Mouse (Mus musculus): Measurements from ENCODE around the gene Tomm6.
"Not testable (repeated sequence)": the region's sequence is repeated elsewhere in the genome, so short reads cannot be mapped to it uniquely, and the experiment has no call there.

Gene Tomm6

DNA sequence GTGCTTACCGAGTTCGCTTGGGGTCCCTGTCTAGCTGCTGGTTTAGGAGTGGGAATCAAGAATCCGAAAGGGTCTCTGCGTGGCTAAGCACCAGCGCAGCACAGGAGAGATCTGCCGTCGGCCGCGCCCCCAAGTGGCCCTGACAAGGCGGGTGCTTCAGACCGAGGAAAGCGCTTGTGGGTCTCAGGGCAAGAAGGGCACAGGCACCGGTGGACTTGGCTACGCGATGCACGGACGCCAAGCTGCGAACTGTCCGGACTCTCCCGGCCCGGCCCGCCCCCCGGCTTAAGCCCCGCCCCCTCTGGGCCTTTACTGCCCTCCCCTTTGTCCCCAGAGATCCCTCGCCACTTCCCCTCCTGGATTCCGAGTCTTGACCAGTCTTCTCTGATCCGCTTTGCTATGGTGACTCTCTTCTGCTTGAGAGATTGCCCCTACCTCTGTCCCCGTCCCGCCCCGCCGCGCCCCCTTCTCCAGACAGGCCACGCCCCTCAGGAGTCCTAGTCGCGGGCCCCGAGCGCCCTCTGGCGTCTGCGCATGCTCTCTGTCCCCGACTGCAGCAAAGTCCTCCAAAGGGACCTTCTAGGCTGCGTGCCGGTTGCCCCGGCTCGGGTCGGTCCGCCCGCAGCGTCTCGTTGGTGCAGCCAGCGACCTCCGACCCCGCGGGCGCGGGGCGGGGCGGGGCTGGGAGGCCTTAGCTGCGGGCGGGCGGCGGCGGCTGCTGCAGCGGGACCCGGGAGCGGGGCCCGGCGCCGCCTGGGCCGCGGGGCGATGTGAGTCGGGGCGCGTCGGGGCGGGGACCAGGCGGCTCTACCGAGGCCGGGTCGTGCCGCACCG, 6.5 kb upstream of the Tomm6 start, which contains the start of gene Prickle4:
TSS of gene Prickle4 (minus strand) at position 234 of the 834 bp plus-strand sequence.
- peak; percentile 99 for DNase-seq (ENCODE audit: low spot score)

DNA sequence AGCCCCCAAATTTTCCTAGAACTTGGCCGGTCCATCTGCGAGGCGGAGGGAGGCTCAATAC, 6.1 kb upstream of the Tomm6 start, which contains the start of gene Gm21981:
TSS of gene Gm21981 (minus strand) at position 14 of the 61 bp plus-strand sequence.
- no peak for DNase-seq (ENCODE audit: low spot score)

DNA sequence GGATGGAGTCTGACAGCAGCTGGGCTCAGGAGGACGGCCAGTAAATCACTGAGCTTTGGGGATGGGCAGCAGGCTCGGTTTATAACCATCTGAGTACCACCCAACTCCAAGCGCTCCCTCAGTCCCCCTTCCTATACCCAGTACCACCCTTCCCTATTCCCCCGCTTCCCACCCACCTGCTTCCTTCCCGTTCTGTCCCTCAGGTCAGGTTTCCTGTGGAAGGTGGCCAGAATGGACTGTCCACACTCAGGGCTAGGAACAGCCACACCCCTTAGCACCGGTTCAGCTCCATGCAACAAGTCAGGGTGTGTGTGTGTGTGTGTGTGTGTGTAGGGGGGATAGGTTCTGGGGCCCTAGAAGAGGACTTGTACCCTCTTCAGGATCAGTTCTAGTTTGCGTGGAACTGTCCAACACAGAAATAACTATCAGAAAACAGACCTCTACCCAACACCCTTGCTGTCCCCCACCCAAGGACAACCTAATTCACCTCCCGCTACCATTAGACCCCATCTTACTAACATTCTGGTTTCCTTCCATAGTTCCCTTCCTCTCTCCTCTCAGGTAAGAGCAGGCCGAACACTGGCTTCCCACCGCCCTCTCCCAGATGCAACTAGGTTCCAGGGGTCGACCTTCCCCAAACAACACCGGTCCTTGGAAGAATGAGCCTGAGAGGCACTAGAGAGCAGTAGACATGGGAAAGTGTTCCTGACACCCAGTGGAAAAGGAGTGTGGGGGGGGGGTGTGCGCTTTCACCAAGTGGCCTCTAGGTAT, 5.7 kb upstream of the Tomm6 start:
- DNase-seq (ENCODE audit: low spot score) = no peak

DNA sequence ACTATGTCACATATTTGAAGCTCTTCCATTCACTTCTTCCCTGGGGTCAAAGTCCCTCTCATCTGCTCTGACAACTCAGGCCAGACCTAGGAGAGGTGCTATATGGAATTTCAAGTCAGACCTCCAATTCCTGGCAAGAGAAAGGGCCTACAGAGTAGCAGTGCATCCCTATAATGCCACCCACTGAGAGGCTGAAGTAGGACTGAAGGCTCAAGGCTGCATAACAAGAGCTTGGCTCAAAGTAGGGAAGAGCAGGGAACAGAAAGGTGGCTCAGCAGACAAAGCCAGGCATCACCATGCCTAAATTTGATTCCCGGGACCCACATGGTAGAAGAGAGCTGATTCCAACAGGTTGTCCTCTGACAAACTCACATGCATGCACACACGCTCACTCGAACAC, 3.5 kb upstream of the Tomm6 start:
- no peak for DNase-seq (ENCODE audit: low spot score)

DNA sequence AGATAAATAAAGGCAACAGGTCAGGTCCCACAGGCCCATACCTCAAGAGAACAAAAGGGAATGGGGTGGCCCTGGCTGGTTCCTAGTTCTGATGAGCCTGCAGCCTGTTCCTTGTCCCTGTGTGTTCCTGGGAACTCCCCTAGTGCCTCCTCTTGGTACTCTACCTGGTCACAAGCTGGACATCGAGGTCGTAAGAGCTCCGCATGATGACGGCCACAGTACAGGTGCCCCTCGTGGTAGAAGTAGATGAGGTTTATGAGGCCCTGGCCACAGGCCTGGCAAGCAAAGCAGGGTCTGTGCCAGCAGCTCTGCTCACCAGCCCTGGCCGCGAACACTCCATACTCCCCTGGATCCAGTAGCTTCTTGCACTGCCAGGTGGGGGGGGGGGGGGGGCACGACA, 1.7 kb upstream of the Tomm6 start:
- no peak for DNase-seq (ENCODE audit: low spot score)

DNA sequence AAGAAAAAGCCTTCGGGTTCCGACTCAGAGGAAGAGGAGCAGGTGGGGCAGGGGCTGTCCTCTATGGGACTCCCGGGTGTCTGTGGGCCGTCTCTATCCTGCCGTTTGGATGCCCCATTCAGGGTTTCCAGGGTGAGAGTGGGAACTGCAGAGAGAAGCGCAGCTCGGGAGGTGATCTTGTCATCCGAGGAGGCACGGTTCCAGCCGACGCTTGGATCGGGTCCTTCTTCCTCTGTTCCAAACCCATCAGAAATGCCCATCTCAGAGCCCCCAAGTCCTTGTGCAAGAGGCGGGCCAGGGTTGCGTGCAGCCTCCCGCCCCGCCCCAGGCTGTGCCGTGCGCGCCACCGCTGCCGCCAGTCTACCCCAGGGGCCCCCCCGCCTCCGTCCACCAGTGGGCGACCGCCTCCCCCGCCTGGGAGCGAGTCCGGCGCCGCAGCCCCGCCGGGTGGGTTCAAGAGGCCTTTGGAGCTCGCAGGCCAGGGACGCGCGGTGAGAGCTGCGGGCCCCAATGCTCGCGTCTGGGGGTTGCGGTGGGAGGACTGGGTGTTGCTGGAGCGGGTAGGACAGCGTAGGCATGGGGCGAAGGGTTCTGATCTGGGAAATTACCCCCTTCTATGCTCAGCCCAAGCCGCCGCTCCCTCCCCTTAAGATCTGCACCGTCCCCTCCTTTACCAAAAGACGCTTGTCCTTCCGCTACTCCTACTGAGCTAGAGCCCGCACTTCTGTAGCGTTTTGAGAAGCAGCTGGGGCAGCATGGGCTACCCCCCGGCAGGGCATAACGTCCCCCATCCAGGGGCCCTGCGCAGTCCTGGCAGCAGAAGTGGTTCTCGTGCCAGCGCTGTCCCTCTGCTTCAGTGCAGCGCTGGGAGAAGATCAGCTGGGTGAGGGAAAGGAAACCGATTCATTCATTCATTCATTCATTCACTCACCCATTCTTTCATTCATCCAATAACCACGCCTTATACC, 706 bp upstream of the Tomm6 start, which contains the start of gene Frs3:
TSS of gene Frs3 (plus strand) at position 423 of the 968 bp plus-strand sequence.
- peak; percentile 76 for DNase-seq (ENCODE audit: low spot score)

DNA sequence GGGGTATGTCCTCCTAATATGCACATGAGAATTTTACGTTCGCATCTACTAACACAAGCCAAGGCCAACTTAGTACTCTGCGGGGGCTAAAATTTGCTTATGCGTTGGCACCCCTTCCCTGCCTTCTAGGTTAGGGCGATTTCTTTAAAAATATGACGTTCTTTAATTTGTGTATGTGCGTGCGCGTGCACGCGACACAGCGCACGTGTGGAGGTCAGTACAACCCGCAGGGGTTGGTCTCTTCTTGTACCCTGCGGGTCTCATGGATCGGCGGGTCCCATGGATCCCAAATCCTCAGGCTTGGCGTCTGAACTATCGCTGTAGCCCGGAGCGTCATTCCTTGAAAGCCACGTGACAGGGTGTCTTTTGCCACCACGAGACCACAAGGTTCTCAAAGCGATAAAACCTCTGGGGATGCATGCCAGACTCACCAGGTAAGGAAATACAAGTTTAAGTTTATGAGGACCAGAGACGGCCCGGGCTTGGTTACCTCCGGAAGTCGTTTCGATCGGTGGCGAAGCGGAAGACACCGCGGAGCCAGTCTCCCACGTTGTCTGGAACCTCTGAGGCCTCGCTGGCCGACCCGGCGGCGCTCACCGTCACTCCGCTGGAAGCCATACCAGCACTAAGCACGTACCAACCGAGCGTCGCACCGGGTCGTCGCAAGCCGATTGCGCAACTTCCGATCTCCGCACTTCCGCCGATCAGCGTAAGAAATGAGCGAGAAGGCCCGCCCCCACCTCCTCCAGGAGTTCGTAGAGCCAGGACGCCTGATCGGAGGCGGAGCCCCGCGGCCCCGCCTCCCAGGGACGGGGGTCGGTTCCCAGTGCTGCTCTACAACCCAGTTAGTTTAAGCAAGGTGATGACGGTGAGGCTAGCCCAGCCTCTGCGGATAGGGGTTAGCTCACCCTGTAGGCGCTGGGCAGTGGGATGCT, 510 bp downstream of the Tomm6 start:
- DNase-seq (ENCODE audit: low spot score) = peak; percentile 94

DNA sequence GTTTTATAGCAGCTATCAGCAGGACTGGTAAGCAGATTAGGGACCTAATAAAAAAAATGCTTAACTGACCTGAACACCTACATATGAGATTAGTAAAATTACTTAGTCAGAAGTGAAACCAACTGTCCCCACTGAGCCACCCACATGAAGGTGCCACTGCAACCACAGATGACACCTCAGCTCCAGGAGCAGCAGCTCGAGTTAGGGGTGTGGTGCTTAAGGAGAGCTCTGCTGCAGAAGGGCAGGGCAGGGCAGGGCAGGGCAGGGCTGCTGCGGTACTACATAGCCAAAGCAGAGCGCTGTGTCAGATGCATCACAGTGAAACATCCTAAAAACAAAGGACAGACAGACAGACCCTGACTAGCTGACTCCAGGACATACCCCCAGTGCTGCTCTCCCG, 5.3 kb downstream of the Tomm6 start:
- no peak for DNase-seq (ENCODE audit: low spot score)

DNA sequence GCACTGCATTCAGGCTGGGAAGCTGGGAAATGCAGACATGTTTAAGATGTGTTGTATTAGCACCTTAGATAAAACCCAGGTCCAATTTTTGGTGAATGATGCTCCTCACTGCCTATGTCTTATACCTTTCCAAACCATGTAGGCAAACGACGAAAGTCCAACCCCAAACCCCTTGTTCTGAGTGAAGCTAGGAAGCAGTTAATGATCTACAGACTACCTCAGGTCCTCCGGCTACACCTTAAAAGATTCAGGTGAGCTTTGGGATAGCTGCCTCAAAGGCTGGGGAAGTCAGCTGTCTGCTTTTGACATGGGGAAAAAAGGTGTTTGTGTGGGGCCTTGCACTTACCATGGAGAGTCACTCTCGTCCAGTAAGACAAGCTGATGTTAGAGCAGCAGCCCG, 9.5 kb downstream of the Tomm6 start:
- peak; percentile 55 for DNase-seq (ENCODE audit: low spot score)

DNA sequence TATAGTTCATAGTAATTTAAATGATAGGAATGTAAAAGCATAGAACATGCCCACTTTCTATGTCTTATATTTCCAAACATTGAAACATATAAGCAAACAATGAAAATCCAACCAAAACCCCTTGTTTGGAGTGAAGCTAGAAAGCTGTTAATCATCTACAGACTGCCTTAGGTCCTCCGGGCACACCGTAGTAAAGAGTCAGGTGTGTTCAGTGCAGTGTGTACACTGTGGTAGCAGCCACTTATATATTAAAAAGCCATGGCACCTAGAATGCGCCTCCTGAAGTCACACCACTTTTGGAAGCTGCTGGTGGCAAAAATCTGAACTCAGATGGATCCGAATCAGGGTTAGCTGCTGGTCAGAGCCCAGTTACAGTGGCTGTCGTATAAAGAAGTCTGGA, 9.9 kb downstream of the Tomm6 start:
- no peak for DNase-seq (ENCODE audit: low spot score)

DNA sequence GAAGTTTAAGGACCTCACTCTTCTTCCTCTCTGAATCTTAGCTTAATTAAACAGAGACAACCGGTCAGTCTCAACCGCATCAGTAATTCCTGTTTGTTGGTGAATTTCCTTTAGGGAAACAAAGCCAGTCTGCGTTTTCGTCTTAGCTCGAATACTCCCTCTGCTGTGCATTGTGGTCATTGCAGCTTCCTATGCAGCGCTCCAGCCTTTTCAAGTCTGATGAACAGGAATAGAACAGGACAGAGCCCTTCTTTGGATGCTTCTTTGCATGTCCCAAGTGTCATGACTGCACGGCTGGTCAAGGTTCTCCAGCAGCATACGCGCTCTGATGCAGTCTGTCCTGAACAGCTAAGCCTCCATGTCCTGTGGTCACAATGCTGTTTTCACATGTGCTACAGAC, 11.6 kb downstream of the Tomm6 start:
- peak; percentile 56 for DNase-seq (ENCODE audit: low spot score)

DNA sequence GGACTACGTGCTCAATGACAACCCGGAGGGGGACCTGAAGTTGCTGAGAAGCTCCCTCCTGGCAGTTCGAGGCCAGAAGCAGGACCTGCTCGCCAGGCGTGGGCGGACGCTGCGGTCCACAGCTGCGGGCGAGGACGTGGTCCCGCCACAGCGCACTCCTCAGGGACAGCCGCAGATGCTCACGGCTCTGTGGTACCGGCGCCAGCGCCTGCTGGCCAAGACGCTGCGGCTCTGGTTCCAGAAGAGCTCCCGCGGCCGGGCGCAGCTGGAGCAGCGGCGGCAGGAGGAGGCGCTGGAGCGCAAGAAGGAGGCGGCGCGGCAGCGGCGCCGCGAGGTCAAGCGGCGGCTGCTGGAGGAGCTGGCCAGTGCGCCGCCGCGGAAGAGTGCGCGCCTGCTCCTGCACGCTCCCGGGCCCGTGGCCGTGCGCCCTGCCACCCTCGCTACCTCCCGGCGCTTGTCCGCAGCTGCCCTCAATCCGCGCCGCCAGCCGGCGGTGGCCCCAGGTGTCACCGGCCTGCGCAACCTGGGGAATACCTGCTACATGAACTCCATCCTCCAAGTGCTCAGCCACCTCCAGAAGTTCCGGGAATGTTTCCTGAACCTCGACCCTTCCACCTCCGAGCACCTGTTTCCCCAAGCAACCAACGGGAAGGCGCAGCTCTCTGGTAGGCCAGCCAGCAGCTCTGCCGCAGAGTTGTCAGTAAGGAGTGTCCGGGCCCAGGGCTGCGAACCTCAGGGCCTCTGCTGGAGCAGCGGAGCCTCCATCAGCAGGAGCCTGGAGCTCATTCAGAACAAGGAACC, 15.7 kb downstream of the Tomm6 start:
- peak; percentile 72 for DNase-seq (ENCODE audit: low spot score)

DNA sequence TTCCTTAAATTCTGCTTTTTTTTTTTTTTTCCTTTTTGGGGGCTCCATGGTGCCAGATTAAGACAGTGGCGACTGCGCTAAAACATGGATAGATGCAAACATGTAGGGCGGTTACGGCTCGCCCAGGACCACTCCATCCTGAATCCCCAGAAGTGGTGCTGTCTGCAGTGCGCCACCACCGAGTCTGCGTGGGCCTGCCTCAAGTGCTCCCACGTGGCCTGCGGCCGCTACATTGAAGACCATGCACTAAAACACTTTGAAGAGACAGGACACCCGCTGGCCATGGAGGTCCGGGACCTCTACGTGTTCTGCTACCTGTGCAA, 16.2 kb downstream of the Tomm6 start:
- DNase-seq (ENCODE audit: low spot score) = no peak

DNA sequence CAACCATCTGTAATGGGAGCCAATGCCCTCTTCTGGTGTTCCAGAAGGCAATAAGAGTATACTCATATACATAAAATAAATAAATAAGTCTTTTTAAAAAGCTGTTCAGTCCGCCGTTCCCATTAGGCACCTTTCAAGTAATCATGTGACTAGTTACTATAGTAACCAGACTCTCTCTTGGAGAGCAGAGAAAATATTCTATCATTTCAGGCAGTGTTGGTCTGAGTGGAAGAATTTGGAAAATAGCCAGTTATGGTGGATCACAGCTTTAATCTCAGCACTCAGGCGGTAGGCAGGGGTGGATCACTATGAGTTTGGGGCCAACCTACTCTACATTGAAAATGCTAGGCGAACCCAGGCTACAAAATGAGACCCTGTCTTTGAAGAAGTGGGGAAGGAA, 19.0 kb downstream of the Tomm6 start:
- DNase-seq (ENCODE audit: low spot score) = no peak

DNA sequence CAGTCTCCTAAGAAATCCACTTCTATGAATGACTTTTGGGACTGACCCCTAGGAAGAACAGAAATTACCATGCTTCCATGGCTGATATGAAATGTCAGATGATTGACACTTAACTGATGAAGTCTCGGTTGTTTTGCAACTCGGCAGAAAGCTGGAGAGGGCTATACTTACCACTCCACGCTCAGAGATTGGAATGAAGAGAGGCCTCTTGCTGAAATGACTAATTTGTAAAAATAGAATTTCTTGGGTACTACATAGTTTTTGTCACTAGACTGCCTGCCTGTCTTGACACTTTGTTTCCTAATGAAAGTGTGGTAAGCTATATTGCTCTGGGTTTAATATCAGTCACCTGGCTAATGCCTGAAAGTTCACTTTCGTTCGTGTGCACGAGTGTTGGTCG, 23.7 kb downstream of the Tomm6 start:
- DNase-seq (ENCODE audit: low spot score) = no peak

DNA sequence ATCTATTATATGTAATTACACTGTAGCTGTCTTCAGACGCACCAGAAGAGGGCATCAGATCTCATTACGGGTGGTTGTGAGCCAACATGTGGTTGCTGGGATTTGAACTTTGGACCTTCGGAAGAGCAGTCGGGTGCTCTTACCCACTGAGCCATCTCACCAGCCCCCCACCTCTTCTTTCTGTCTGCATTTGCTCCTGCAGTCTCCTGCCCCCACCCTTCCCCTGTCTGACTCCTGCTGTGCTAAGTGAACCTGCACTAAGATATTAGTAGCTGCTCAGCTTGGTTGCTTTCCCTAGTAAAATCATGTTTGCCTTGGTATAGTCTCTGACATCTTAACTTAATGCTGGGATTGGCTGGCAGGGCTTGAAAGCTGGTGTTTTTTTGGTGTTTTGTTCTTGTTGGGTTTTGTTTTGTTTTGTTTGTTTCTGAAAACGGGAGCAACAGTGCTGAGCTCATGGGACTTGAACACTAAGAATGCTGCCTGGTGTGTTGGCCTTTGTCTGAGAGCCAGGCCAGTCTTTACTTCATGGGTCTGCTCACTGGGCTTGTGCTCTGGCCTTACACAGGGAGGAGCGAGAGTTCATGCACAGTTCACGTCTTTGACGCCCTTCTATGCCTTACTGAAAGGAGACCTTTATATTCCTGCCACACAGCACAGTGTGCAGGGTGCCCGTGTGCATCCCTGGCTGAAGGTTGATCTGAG, 25.0 kb downstream of the Tomm6 start:
- DNase-seq (ENCODE audit: low spot score) = no peak

DNA sequence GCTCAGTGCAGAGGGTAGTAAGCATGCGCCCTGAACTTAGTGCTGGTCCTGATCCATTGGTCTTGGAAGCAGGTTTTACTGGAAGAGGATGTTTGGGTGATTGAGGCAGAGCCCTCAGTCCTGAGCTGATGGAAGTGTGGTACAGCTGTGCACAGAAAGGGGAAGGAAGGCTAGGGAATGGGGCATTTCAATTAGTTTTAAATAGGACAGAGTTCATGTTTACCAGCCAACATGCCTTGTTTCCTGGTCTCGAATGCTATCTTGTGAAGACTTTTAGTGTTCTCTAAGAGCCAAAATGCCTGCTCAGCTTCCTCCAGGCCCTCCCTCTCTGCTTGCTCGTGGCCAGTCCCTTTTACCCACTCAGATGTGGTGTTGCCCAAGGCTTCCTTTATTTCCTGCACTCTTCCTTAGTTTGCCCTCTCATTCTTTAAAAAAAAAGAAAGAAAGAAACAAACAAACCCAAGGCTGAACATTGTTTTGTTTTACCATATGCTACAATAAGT, 29.4 kb downstream of the Tomm6 start:
- DNase-seq (ENCODE audit: low spot score) = no peak

DNA sequence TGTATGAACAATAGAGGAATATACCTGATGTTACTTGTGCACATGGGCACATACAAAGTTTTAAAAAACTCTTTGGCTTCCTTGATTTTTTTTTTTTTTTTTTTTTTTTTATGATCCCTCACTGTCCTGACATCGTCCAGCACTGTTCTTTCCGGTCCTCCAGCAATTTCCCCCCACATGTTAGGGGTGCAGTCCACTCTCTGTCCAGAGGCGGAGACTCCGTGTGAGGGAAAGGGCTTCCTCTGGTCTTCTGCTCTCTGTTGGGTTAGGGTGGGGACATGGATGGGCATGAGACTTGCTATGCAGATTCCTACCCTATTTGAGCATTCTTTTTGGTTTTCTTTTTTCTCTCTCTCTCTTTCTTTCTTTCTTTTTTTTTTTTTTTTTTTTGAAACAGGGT, 30.3 kb downstream of the Tomm6 start:
- no peak for DNase-seq (ENCODE audit: low spot score)

DNA sequence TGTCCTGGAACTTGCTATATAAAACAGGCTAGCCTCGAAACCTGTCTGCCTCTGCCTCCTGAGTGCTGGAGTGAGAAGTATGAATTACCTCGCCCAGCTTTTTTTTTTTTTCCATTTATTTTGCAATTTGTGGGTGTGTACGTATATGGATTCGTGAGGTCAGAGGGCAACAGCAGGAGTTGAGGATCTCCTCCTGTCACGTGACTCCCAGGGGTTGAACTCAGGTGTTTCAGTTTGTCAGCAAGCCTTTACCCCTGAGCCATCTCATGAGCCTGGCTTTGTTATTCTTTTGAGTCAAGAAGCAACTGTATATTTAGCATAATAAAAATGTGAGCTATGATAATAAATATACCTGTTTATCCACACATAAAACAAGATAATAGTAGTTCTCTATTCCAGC, 32.5 kb downstream of the Tomm6 start:
- DNase-seq (ENCODE audit: low spot score) = peak; percentile 43

DNA sequence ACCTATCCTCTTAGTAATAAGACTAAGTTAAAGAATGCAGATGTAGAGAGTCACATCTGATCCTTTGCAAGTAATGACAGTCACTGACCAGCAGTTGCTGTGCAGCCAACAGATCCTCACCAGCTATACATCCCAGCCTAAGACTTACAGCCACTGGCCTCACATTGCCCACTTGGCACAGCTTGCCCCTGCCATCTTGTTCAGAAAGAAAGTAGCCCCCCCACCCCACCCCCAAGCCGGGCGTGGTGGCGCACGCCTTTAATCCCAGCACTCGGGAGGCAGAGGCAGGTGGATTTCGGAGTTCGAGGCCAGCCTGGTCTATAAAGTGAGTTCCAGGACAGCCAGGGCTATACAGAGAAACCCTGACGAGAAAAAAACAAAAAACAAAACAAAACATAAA, 33.8 kb downstream of the Tomm6 start:
- not testable (repeated sequence) for DNase-seq (ENCODE audit: low spot score)

Data from yolk sac, embryonic 10.5 days (tissue).